Mouse (Mus musculus) layer of hippocampus, postnatal 25 days (tissue): ENCODE measurements around the gene Cdpf1. TPM values are rescaled to one million over a fixed set of nuclear protein-coding genes. Genes with fewer than 3 reads are reported as not detected.

Experiments used
- DNase-seq, 2 experiments: peaks; one replicate each; pipeline ENCODE4 v3.0.0; 2022; ENCODE audit warnings: mixed read lengths in 2 of 2, low spot score in 1 of 2; ENCODE audit errors: extremely low spot score in 1 of 2
- total RNA-seq, 2 experiments: library from RNA; stranded (reverse); gene quantifications; 2 replicates each; pipeline ENCODE4 v1.2.3; 2021

The Cdpf1 gene
- total RNA-seq, 2 experiments from 2014 or later, result 22.6 to 23.7 TPM

GRCm38 (mm10) chr15:85771306-85772121 is 40.0 kb downstream of the Cdpf1 start:
- no peak for DNase-seq

GRCm38 (mm10) chr15:85768991-85769390 is 42.5 kb downstream of the Cdpf1 start:
- no peak for DNase-seq

GRCm38 (mm10) chr15:85766677-85767076 is 44.8 kb downstream of the Cdpf1 start:
- DNase-seq, result no peak

GRCm38 (mm10) chr15:85765022-85765421 is 46.5 kb downstream of the Cdpf1 start:
- DNase-seq, result no peak

- no peak for DNase-seq
These were observed 48.7 kb downstream of the Cdpf1 start for GRCm38 (mm10) chr15:85762761-85763160.

- DNase-seq, result no peak
These were observed 53.7 kb downstream of the Cdpf1 start for GRCm38 (mm10) chr15:85757768-85758167.

Other genes starting within 250 kb of the Cdpf1 start
- 10 to 100 TPM; 45.3 to 46.9 TPM for gene Wnt7b, start 229.2 kb downstream of the Cdpf1 start, total RNA-seq
- 1 to 10 TPM; 3.1 to 3.3 TPM for gene Ppara, start 76.7 kb downstream of the Cdpf1 start, total RNA-seq
- under 1 TPM; 0.52 to 0.54 TPM for gene Pkdrej, start 10.0 kb upstream of the Cdpf1 start, total RNA-seq
- 1 to 10 TPM; 4.4 to 7.3 TPM for gene Ttc38, start 20.6 kb upstream of the Cdpf1 start, total RNA-seq
- gene Gtse1, start 48.0 kb upstream of the Cdpf1 start, total RNA-seq, result under 1 TPM; 0.64 to 0.92 TPM
- 10 to 100 TPM; 25.0 to 37.2 TPM for gene Trmu, start 67.6 kb upstream of the Cdpf1 start, total RNA-seq
- gene Celsr1, start 222.1 kb upstream of the Cdpf1 start, total RNA-seq, result 1 to 10 TPM; 4.5 to 6.1 TPM
- 10 to 100 TPM; 25.9 to 27.7 TPM for gene Gramd4, start 246.0 kb upstream of the Cdpf1 start, total RNA-seq